Mouse (Mus musculus): ENCODE results near the gene Cpm. TPM values are rescaled to one million over a fixed set of nuclear protein-coding genes. Genes with fewer than 3 reads are reported as not detected.

The Cpm gene
- polyA plus RNA-seq, 1 experiment from 2014 or later: 3.7 TPM

DNA sequence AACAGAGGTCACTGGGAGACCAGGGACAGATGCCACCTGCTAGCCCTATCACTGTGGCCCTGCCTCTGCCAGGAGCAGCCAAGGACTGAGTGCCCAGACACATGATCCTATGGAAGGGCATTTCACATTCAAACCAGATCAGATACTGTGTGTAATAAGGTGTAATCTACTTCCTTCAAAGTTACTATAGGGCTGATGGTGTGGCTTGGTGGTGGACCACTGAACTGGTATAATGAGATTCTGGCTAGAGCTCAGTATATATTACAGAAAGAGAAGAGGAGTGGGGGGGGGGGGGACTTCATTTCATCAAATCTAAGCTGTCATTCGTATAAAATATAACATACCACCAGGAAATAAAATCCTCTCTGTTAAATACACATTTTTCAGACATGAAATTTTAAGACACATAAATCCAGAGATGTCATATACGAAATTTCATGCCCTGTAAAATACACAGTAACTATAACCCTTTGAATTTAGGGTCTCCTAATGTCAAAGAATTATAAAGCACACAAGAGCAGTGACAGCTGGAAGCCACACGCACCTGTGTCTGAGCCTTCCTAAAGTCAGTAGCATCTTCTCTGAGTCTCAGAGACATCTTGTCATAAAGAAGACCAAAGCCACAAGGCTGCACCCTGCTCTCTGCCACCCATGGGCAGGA lies 45.2 kb downstream of the Cpm start:
- Histone ChIP-seq H3K36me3 (no peaks in the 10 kb centered on the region), H3K4me3 (no peak overlapping the region), H3K4me1 (0 out of 2 replicates have a peak, but pooled peaks cover 8% of the 10 kb centered on the region), H3K4me2 (replicated peaks) (no peak overlapping the region), H3K9me3 (no peaks in the 10 kb centered on the region), H3K27me3 (peaks cover 15% of the 10 kb centered on the region), H3K27ac (replicated peaks) (no peak overlapping the region), H3K9ac (replicated peaks) (no peak overlapping the region)
- ATAC-seq (ENCODE audit: low FRiP score, low read depth): no peak
- WGBS: 79% methylated on average over 3 of the region's 3 CpGs

DNA sequence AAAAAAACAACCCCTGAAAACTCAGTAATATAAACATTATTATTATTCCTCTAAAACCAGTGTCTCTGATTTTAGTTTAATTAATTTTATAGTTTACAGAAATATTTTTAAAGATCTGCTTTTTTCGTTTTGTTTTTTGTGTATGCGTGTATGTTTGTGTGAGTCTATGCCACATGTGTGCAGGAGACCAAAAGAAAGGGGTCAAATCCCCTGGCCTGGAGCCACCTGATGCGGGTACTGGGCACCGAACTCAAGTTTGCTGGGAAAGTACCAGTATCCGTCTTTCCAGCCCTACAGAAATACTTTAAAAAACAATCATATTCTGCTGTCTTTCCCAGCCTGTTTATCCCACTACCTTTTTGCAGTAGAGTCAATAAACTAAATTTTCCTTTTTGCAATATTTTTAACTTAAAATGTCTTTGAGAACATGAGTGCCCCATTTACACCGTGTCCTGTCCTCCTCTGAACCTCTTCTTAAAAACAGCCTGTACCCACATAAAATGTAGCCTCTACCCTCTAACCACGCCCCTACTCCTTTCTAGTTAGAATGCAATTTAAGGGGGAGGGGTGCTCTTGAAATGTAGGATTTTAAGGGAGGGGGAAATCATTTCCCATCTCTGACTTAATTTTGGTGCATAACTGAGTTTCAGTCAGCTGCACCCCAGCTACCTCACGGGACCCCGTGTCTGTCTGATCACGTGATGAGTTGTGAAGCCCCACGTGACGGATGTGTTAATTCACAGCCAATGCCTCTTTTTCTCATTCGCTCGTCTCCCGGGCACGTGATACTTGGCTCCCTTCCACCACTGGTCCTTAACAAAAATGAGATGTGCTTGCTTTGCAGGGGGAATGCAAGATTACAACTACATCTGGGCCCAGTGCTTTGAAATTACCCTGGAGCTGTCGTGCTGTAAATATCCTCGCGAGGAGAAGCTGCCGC lies 46.1 kb downstream of the Cpm start:
- H3K9ac ChIP-seq (replicated peaks): 0 out of 2 replicates have a peak overlapping the region, but pooled peaks have one; percentile 34
- H3K9me3 ChIP-seq: no peaks in the 10 kb centered on the region
- H3K27me3 ChIP-seq: peaks cover 15% of the 10 kb centered on the region
- WGBS: 39% methylated on average over 20 of the region's 20 CpGs
- H3K4me2 ChIP-seq (replicated peaks): peak overlapping the region; percentile 61
- H3K4me3 ChIP-seq: peak overlapping the region; percentile 39
- H3K27ac ChIP-seq (replicated peaks): peak overlapping the region; percentile 74; the same call in 1 of the 2 replicates
- no peaks in the 10 kb centered on the region for H3K36me3 ChIP-seq
- H3K4me1 ChIP-seq: 0 out of 2 replicates have a peak, but pooled peaks cover 8% of the 10 kb centered on the region
- peak; percentile 82 for ATAC-seq (ENCODE audit: low FRiP score, low read depth)

DNA sequence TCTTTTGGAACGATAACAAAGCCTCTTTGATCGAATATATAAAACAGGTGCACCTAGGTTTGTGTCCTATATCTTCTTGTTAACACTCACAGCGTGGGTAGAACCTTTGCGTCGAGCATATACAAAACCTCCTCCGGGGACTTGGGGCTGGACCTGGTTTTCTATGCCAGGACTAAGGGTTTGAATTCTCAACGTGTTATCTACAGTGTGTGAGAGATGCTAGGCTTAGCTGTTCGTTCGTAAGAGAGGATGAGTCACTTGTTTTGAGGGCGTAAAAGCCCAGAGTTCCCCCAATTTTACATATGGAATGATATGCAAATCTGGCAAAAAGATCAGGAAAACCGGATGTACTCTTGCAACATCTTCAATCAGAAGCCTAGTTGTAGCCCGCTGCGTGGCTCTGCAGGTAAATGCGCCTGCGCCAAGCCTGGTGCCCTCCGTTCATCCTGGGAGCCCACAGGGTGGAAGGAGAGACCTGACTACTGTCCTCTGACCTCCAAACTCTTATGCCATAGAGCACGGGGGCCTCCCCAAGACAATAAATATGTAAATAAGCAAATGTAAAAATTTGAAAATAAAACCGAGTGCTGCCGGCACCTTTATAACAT lies 46.8 kb downstream of the Cpm start:
- Histone ChIP-seq H3K9me3 (no peaks in the 10 kb centered on the region), H3K4me2 (replicated peaks) (peak overlapping the region; percentile 61), H3K9ac (replicated peaks) (0 out of 2 replicates have a peak overlapping the region, but pooled peaks have one; percentile 34), H3K27ac (replicated peaks) (peak overlapping the region; percentile 74; the same call in 1 of the 2 replicates), H3K36me3 (no peaks in the 10 kb centered on the region), H3K27me3 (peaks cover 15% of the 10 kb centered on the region), H3K4me1 (0 out of 2 replicates have a peak, but pooled peaks cover 8% of the 10 kb centered on the region), H3K4me3 (peak overlapping the region; percentile 39)
- ATAC-seq (ENCODE audit: low FRiP score, low read depth): peak; percentile 57
- 39% methylated on average over 19 of the region's 19 CpGs for WGBS

DNA sequence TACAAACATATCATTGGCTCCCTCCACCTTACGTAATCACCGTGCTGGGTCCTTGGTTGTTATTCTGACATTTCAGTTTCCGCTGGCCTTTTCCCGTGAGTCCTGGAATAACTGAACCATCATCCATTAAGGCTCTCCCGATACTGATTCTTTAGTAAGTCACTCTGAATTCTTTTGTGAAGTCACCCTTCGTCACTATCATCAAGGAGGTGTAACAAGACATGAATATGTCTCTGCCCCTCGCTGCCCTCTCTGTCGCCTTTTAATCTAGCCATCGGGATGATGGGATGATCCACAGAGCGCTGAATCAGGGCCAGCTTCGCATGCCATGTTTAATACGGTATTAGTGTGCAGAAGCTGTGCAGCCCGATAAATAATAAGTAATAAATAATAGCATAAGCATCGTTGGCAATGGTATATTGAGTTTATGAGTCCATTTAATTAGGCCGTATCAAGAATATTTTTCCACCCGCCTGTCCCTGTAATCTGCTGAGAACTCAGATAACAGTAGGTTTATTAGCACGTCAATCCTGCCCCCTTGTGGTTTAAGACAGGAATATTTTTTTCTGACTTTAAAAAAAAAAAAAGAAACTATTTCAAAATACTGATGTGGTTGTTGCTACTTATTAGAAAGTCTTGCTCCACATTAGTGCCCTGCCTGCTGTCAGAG lies 47.5 kb downstream of the Cpm start:
- ATAC-seq (ENCODE audit: low FRiP score, low read depth): peak; percentile 31
- peak overlapping the region; percentile 61 for H3K4me2 ChIP-seq (replicated peaks)
- no peaks in the 10 kb centered on the region for H3K9me3 ChIP-seq
- H3K9ac ChIP-seq (replicated peaks): no peak overlapping the region
- H3K4me3 ChIP-seq: peak overlapping the region; percentile 39
- H3K36me3 ChIP-seq: no peaks in the 10 kb centered on the region
- H3K27ac ChIP-seq (replicated peaks): 0 out of 2 replicates have a peak overlapping the region, but pooled peaks have one; percentile 74
- 0 out of 2 replicates have a peak, but pooled peaks cover 8% of the 10 kb centered on the region for H3K4me1 ChIP-seq
- H3K27me3 ChIP-seq: peaks cover 15% of the 10 kb centered on the region
- WGBS: 31% methylated on average over 17 of the region's 17 CpGs

DNA sequence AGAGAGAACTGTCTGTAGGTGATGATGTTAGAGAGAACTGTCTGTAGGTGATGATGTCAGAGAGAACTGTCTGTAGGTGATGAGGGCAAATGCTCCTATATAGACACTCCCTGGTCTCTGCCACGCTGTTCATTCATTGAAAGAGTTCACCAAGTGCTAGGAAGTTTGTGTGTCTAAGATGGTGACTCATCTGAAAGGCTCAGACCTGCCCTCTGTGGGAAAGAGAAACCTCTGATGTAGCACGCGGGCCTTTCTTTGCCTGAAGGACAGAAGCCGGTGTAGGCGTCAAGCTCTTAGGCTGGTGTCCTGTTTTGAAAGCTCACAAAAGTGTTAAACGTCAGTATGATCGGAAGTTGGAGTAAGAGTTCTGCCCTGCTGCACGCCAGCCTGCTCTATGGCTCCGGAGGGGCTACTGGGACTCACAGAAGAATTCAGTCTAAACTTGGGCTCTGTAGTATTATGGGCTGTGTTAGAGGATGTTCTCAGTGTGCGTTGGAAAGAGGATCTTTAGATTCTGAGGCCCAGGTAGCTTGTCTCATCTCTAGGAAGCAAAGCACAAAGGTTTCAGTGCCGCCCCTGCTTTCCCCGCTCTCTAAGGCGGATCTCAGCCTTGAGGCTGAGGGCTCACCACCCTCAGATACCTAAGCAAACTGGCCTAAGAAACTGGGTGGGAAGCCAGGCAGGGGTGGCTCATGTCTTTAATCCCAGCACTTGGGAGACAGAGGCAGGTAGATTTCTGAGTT lies 48.4 kb downstream of the Cpm start:
- no peaks in the 10 kb centered on the region for H3K9me3 ChIP-seq
- ATAC-seq (ENCODE audit: low FRiP score, low read depth): no peak
- 81% methylated on average over 13 of the region's 13 CpGs for WGBS
- H3K4me1 ChIP-seq: 0 out of 2 replicates have a peak, but pooled peaks cover 8% of the 10 kb centered on the region
- H3K9ac ChIP-seq (replicated peaks): no peak overlapping the region
- H3K36me3 ChIP-seq: no peaks in the 10 kb centered on the region
- no peak overlapping the region for H3K4me2 ChIP-seq (replicated peaks)
- no peak overlapping the region for H3K27ac ChIP-seq (replicated peaks)
- no peak overlapping the region for H3K4me3 ChIP-seq
- H3K27me3 ChIP-seq: peaks cover 15% of the 10 kb centered on the region

DNA sequence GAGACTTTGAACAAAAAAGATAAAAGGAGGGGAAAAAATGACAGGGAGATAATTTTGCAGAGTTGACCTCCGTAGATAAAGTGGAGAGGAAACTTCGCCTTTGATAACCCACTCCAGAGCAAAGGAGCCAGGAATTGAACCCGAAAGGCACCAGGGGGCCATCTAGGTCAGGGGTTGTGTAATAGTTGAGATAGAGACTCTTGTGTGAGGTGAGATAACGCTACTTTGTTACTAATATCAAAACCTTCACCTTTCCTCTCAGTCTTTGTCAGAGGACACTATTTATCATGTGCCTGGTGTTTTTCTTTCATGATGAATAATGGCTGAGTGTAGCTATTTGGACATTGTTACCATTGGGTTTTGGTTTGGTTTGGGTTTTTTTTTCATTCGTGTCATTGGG lies 49.1 kb downstream of the Cpm start:
- 82% methylated on average over 5 of the region's 5 CpGs for WGBS
- H3K27ac ChIP-seq (replicated peaks): no peak overlapping the region
- H3K4me1 ChIP-seq: 0 out of 2 replicates have a peak, but pooled peaks cover 8% of the 10 kb centered on the region

DNA sequence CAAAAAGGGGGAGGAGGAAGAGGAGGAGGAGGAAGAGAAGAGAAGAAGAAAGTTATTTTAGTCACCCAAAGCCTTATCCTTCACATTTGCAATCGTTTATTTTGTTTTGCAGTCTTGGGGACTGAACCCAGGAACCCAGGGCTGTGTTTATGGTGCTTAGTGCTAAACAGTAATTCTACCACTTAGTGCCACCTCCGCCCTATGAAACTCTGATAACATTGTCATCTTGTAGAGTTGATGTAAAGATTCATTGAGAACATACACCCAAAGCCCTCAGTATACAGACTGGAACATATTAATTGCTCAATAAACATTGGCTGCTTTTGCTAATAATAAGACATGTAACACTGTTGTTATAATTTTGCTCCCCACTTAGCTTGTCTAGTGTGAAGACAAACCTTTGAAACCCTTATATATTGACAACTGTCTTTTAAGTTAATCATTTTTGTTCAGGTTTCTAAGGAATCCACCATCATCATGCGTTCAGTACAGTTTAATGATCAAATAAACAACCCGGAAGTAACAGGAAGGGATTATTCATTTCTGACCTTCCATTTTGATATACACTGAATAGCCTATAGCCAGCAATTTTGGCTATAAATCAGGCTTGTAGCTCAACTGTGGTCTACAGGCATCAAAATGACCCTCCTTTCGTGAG lies 49.9 kb downstream of the Cpm start:
- H3K27ac ChIP-seq (replicated peaks): no peak overlapping the region
- ATAC-seq (ENCODE audit: low FRiP score, low read depth): no peak
- peaks cover 12% of the 10 kb centered on the region for H3K27me3 ChIP-seq
- no peaks in the 10 kb centered on the region for H3K9me3 ChIP-seq
- H3K4me2 ChIP-seq (replicated peaks): no peak overlapping the region
- 0 out of 2 replicates have a peak, but pooled peaks cover 8% of the 10 kb centered on the region for H3K4me1 ChIP-seq
- 84% methylated on average over 5 of the region's 5 CpGs for WGBS
- H3K9ac ChIP-seq (replicated peaks): no peak overlapping the region
- H3K4me3 ChIP-seq: no peak overlapping the region
- H3K36me3 ChIP-seq: no peaks in the 10 kb centered on the region

More for the DNA sequence above, 49.1 kb downstream of the Cpm start:
- Histone ChIP-seq H3K36me3 (no peaks in the 10 kb centered on the region), H3K27me3 (peaks cover 15% of the 10 kb centered on the region), H3K9ac (replicated peaks) (no peak overlapping the region), H3K4me3 (no peak overlapping the region), H3K4me2 (replicated peaks) (no peak overlapping the region), H3K9me3 (no peaks in the 10 kb centered on the region)
- no peak for ATAC-seq (ENCODE audit: low FRiP score, low read depth)

DNA sequence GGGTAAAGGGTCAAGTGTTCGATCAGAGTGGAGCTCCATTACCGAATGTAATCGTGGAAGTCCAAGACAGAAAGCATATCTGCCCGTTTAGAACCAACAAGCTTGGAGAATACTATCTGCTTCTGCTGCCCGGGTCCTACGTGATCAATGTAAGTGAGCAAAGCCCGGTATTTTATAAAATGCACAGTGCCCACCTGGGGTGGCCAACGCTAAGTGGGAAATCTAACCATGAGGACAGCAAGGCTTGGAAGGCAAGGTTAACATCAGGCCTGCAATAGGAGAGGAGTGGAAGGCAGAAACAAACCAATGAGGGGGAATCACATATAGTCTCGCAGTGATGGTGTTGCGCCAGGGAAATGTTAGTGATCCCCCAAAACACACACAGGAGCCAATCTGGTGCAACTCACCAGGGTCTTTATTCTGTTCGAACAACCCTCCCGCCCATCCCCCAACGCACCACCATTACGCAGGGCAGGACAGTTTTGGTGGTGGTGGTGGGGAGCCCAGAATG lies 50.7 kb downstream of the Cpm start:
- Histone ChIP-seq H3K4me2 (replicated peaks) (no peak overlapping the region), H3K27me3 (peaks cover 10% of the 10 kb centered on the region), H3K27ac (replicated peaks) (no peak overlapping the region), H3K36me3 (no peaks in the 10 kb centered on the region), H3K9ac (replicated peaks) (no peak overlapping the region), H3K9me3 (no peaks in the 10 kb centered on the region), H3K4me3 (no peak overlapping the region), H3K4me1 (0 out of 2 replicates have a peak, but pooled peaks cover 8% of the 10 kb centered on the region)
- ATAC-seq (ENCODE audit: low FRiP score, low read depth): no peak
- WGBS: 92% methylated on average over 14 of the region's 14 CpGs

DNA sequence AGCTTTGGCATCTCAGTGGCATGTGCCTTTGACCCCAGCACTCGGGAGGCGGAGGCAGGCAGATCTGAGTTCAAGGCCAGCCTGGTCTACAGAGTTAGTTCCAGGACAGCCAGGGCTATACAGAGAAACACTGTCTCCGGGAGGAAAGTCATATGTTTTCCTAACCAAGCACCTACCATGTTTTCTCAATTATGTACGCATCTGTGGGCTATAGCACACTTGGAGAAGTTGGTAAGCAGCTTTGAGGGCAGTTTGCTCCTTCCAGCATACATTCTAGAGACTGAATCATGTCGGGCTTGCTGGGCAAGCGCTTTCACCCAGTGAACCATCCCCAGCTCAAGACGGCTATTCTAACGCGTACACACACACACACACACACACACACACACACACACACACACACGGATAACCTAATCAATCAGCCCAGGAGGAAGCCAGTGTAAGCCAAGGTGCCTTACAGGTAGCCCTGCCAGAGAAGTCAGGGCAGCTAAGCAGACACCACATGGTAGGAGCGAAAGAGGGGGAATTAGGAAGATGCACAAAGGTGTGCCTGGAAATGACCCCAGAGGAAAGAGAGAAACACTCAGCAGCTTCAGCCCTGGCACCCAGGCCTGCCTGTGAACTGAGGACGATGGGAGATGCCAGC lies 51.7 kb downstream of the Cpm start:
- no peaks in the 10 kb centered on the region for H3K36me3 ChIP-seq
- no peak overlapping the region for H3K9ac ChIP-seq (replicated peaks)
- WGBS: 87% methylated on average over 12 of the region's 12 CpGs
- H3K9me3 ChIP-seq: no peaks in the 10 kb centered on the region
- ATAC-seq (ENCODE audit: low FRiP score, low read depth): no peak
- no peak overlapping the region for H3K4me3 ChIP-seq
- 0 out of 2 replicates have a peak, but pooled peaks cover 2% of the 10 kb centered on the region for H3K4me1 ChIP-seq
- H3K27me3 ChIP-seq: peaks cover 10% of the 10 kb centered on the region
- no peak overlapping the region for H3K27ac ChIP-seq (replicated peaks)
- no peak overlapping the region for H3K4me2 ChIP-seq (replicated peaks)

DNA sequence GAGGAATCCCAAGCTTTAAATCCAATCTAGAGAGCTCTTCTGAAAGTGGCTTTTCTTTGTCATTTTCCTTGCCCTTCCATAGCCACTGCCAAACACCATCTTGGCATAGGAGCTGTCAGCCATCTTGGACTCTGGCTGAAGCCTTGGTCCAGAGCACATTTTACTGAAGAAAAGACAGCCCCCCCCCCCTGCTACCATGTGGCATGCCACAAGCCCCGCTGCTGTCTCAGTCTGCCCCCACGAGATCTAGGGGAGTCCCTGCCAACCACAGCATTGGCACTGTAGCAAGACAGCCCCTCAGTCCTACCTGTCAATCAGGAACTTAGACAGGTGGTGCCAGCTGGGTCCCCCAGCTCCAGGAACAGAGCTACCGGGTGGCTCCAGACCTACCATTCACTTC lies 52.2 kb downstream of the Cpm start:
- no peak overlapping the region for H3K4me3 ChIP-seq
- no peaks in the 10 kb centered on the region for H3K9me3 ChIP-seq
- no peak for ATAC-seq (ENCODE audit: low FRiP score, low read depth)
- H3K27me3 ChIP-seq: peaks cover 10% of the 10 kb centered on the region
- H3K4me2 ChIP-seq (replicated peaks): no peak overlapping the region
- WGBS: 84% methylated on average over 3 of the region's 3 CpGs
- 0 out of 2 replicates have a peak, but pooled peaks cover 2% of the 10 kb centered on the region for H3K4me1 ChIP-seq
- no peak overlapping the region for H3K27ac ChIP-seq (replicated peaks)
- H3K36me3 ChIP-seq: no peaks in the 10 kb centered on the region
- no peak overlapping the region for H3K9ac ChIP-seq (replicated peaks)

Measured in midbrain, embryonic 12.5 days (tissue).